Mouse (Mus musculus): ENCODE results near the gene Prkca.

- TF ChIP-seq CTCF (IDR thresholded peaks at IDR 0.05; ENCODE audit: low read depth, low read length) = no peak
- TF ChIP-seq POLR2A (IDR thresholded peaks at IDR 0.05; ENCODE audit: insufficient read depth, low read length) = no peak
- no peak for TF ChIP-seq EP300 (IDR thresholded peaks at IDR 0.05; ENCODE audit: insufficient read depth, low read depth, low read length)
Measured at GRCm38 (mm10) chr11:108289192-108289591, 54.5 kb downstream of the Prkca start.
